Mouse (Mus musculus): ENCODE data around the gene Nlrx1.
A peak's percentile ranks its signal among the peaks of the same experiment; 100 is the strongest.
"Not testable (repeated sequence)": the region's sequence is repeated elsewhere in the genome, so short reads cannot be mapped to it uniquely, and the experiment has no call there.

Gene Nlrx1

GRCm38 (mm10) chr9:44268432-44268831, at the start of gene Nlrx1:
Gene Nlrx1, minus strand, starts transcription at chr9:44268599.
- DNase-seq: peak; percentile 55

- no peak for DNase-seq
Observed at GRCm38 (mm10) chr9:44317452-44317851, 49.1 kb upstream of the Nlrx1 start.

GRCm38 (mm10) chr9:44314910-44315309, 46.5 kb upstream of the Nlrx1 start:
- DNase-seq: no peak

DNA sequence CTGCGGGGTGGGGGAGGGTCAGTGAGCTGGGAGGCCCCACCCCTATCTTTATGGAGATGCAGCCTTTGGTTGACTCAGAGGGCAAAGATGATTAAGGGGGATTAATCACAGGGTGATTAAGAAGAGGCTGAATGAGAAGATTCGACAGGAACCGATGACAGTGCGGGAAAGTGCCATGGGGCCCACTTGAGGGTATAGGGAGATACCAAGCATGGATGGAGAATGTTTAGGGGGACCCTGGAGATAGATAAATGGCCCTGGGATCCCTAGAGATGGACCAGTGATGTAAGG, 45.8 kb upstream of the Nlrx1 start:
- no peak for DNase-seq

GRCm38 (mm10) chr9:44313476-44314256, 45.3 kb upstream of the Nlrx1 start:
- DNase-seq: no peak

GRCm38 (mm10) chr9:44311136-44312134, 43.0 kb upstream of the Nlrx1 start:
- peak; percentile 73 for DNase-seq

- no peak for DNase-seq
Observed at GRCm38 (mm10) chr9:44310750-44311135, 42.3 kb upstream of the Nlrx1 start.

DNA sequence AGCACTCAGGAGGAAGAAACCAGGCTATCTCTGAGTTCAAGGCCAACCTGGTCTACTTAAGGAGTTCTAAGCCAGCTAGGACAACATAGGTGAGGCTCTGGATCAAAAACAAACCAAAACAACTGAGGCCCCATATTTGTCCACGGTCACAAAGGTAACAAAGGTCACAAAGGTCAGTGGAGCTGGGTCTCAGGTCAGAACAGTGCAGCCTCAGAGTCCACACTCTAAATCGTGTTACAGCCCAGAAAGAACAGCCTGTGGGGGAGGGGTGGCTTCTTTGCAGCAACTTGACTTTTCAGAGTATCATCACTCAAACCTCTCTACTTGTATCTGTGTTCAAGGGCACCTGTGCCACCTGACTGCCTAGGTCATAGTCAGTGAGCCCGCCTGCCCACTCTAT, 41.4 kb upstream of the Nlrx1 start:
- DNase-seq: no peak

- DNase-seq: no peak
Observed at GRCm38 (mm10) chr9:44307248-44307647, 38.8 kb upstream of the Nlrx1 start.

DNA sequence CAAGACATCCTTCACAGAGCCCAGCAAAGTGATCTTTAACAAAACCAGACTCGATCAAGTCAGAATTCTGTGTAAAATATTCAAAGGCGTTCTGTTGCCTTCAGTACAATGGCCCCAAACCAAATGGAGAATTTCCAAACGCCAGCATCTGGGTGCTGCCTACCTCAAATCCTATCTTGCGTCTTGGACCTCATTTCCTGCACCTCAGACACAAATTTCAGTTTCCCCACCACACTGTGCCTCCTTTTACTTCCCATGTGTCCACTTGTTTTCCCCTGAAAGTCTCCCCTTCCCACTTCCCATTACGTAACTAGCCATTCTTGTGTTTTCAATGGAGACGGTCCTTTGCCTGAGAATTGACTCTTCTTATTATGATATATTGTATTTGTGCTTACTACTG, 38.1 kb upstream of the Nlrx1 start:
- no peak for DNase-seq

DNA sequence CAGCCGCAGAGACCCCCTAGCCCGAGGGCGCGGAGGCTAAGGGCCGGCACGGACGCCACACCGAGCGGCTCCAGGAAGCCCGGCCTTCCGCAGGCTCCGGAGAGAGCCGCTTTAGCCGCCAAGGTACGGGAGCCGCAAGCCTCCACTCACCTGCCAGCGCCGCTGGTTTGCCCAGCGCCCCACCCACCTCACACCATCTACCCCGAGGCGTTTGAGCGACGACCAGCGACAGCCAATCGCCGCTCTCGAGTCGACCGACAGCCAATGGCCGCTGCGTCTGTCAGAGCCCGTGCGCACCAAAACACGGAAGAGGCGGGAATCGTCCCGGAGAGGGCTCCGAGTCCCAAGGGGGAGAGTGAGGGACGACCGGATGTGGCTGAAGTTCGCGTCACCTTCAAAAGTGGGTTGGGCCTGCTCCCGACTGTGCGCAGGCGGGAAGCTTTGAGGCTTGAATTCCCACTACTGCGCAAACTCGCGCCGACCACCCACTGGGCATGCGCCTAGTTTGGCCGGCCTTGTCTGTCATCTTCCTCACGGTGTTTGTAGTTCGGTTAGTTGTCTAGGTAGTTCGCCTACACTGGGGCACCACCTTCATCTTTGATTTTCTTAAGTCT, 37.2 kb upstream of the Nlrx1 start, which contains the start of gene Hinfp:
Gene Hinfp, minus strand, starts transcription at position 206 of the 614 bp plus-strand sequence.
- peak; percentile 99 for DNase-seq

DNA sequence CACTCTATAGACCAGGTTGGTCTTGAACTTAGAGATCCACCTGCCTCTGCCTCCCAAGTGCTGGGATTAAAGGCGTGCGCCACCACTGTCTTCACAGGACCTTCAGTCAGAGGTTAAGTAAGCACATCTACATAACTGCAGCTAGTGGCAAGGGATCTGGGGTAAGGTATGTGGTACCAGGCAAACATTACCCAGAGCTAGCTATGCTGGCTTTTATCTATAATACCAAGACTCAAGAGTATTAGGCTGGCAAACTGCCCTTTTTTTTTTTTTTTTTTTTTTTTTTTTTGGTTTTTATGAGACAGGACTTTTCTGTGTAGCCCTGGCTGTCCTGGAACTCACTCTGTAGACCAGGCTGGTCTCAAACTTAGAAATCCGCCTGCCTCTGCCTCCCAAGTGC, 31.6 kb upstream of the Nlrx1 start:
- not testable (repeated sequence) for DNase-seq

- DNase-seq: peak; percentile 84
Observed at GRCm38 (mm10) chr9:44292490-44292889, 24.1 kb upstream of the Nlrx1 start.

DNA sequence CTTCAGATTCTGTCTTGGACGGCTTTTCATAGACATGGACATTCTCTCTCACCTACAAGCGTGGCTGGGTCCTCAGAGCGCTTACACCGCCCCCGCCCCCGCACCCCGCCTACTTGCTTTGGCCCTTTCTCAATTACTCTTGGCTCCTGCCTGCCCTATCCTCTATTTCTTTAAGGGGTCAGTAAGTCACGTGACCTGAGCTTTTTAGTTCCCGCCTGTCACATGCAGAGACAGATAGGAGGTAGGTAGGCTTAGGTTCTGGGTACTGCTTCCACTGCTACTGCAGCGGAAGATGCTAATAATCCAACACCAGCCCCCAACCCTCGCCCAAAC, 20.5 kb upstream of the Nlrx1 start:
- no peak for DNase-seq

GRCm38 (mm10) chr9:44288076-44288958, 19.9 kb upstream of the Nlrx1 start, which contains the start of gene Abcg4:
Gene Abcg4, minus strand, starts transcription at chr9:44288615.
- no peak for DNase-seq

GRCm38 (mm10) chr9:44287401-44288075, 19.1 kb upstream of the Nlrx1 start:
- DNase-seq: no peak

GRCm38 (mm10) chr9:44287003-44287400, 18.6 kb upstream of the Nlrx1 start:
- DNase-seq: no peak

DNA sequence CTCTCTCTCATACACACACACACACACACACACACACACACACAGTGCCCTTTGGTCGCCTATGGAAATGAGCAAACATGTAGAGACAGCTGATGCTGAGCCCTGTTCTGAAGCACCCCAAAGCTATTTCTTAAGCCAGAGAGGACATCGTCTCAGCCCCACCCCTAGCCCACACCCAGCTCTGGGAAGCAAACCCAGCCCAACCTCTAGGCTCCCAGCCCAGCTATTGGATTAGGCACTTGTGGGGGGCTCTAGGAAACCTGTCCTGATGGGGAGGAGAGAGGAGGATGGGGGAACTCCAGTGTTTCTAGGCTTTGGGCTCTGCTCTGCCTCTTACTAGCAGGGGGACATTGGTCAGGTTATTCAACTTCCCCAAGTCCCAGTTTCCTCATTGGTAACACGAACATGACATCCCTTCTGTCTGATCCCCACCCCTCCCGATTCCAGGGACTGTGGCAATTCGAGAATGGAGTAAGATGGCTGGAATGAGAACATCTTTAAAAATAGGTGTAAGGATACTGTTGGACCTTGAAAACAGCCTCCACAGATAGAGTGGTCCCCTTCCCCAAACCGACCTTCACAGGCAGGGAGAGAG, 18.0 kb upstream of the Nlrx1 start:
- DNase-seq: no peak

DNA sequence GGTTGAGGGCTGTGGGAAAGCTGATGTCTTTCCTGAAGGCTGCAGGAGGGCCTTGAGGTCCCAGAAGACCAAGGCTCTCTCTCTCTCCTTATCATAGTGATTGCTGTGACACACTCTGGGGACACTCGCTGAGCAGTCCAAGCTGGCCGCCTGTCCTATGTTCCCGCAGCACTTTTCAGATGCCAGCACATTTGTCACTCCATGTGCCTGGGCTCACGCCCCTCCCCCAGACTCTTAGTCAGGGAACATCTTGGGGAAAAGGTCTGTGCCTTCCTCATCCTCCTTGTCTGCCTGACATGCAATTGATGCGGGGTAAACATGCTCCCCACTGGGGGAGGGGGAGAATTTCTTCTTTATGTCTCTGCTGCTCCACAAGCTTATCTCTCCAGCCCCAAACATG, 14.8 kb upstream of the Nlrx1 start:
- DNase-seq: no peak

- no peak for DNase-seq
Observed at GRCm38 (mm10) chr9:44269973-44270372, 1.6 kb upstream of the Nlrx1 start.

DNA sequence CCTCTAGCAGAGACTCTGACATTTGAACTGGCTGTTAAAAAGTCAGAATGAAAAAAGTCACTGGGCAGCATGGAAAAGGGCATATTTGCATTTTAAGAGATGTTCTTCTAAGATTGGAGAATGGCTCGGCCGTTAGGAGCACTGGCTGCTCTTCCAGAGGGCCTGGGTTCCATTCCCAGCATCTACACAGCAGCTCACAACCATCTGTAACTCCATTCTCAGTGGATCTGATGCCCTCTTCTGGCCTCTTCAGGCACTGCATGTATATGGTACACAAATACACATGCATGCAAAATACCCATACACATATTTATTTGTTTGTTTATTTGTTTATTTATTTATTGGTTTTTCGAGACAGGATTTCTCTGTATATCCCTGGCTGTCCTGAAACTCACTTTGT, 678 bp upstream of the Nlrx1 start:
- peak; percentile 73 for DNase-seq

GRCm38 (mm10) chr9:44268027-44268360, 405 bp downstream of the Nlrx1 start:
- DNase-seq: peak; percentile 93

Measured in lung, postnatal 36 days (tissue).